Mouse (Mus musculus) liver, embryonic 13.5 days (tissue): ENCODE measurements around the gene Zar1l. TPM values are rescaled to one million over a fixed set of nuclear protein-coding genes. Genes with fewer than 3 reads are reported as not detected.
"Not testable (repeated sequence)": the region's sequence is repeated elsewhere in the genome, so short reads cannot be mapped to it uniquely, and the experiment has no call there.

Experiments
- ATAC-seq: fragments of 200-750 bp; cut with Nextera tagmentation; 2 replicates; pipeline ENCODE4 v1.8.0; 2017; ENCODE audit warnings: low read depth, mild to moderate bottlenecking, moderate number of reproducible peaks, moderate library complexity
- DNase-seq: peaks from one replicate; pipeline ENCODE4 v3.0.0; 2022
- H3K27ac ChIP-seq: fragments of 300-500 bp; sonication (generic); 2 replicates; pipeline ENCODE4 v1.5.1; 2015; ENCODE audit warnings: moderate library complexity, mild to moderate bottlenecking, inconsistent platforms
- H3K27me3 ChIP-seq: fragments of 300-500 bp; sonication (generic); 2 replicates; pipeline ENCODE4 v1.6.1; 2015; ENCODE audit warnings: mild to moderate bottlenecking, inconsistent platforms
- H3K36me3 ChIP-seq: fragments of 300-500 bp; sonication (generic); 2 replicates; pipeline ENCODE4 v1.6.1; 2015; ENCODE audit warnings: mild to moderate bottlenecking, inconsistent platforms
- H3K4me1 ChIP-seq: fragments of 300-500 bp; sonication (generic); replicated peaks from 2 replicates; pipeline ENCODE4 v1.6.1; 2015; ENCODE audit warnings: inconsistent platforms
- H3K4me2 ChIP-seq: fragments of 300-500 bp; sonication (generic); 2 replicates; pipeline ENCODE4 v1.6.1; 2015; ENCODE audit warnings: inconsistent platforms, mild to moderate bottlenecking, moderate library complexity
- H3K4me3 ChIP-seq: fragments of 300-500 bp; sonication (generic); replicated peaks from 2 replicates; pipeline ENCODE4 v1.5.1; 2015; ENCODE audit warnings: mild to moderate bottlenecking, inconsistent platforms
- H3K9ac ChIP-seq: fragments of 300-500 bp; sonication (generic); 2 replicates; pipeline ENCODE4 v1.6.1; 2015; ENCODE audit warnings: mild to moderate bottlenecking, inconsistent platforms
- H3K9me3 ChIP-seq: fragments of 300-500 bp; sonication (generic); replicated peaks from 2 replicates; pipeline ENCODE4 v1.6.1; 2016; ENCODE audit warnings: inconsistent platforms
- WGBS: fragments of 180-500 bp; shearing (Covaris S2); methylation state at CpG from one replicate; pipeline ENCODE4 v1.1.7; 2015; ENCODE audit not compliant: insufficient replicate concordance; 5-methylcytosine and 5-hydroxymethylcytosine counted together
- polyA plus RNA-seq: library from polyadenylated mRNA; unstranded; fragments of >200 nt; fragmentation: Nextera tagmentation; extraction: Ambion mirVana; gene quantifications from 2 replicates; pipeline ENCODE4 v1.2.1, GENCODE M21; 2015

Gene Zar1l
- polyA plus RNA-seq, 1 experiment from 2014 or later: not detected

- DNase-seq (no peak), ATAC-seq (peak; percentile 71)
- H3K4me2 ChIP-seq: peak overlapping the region; percentile 77
- H3K27ac ChIP-seq: peak overlapping the region; percentile 84
- H3K4me1 ChIP-seq: peaks cover 36% of the 10 kb centered on the region
- H3K9ac ChIP-seq: peak overlapping the region; percentile 94
- WGBS: 5% methylated on average over 11 of the region's 11 CpGs
- H3K4me3 ChIP-seq: peak overlapping the region; percentile 86
- peaks cover 11% of the 10 kb centered on the region for H3K36me3 ChIP-seq
- H3K27me3 ChIP-seq: 0 out of 2 replicates have a peak, but pooled peaks cover 2% of the 10 kb centered on the region
- no peaks in the 10 kb centered on the region for H3K9me3 ChIP-seq
These were observed 4.9 kb upstream of the Zar1l start for GRCm38 (mm10) chr5:150522867-150523234.

GRCm38 (mm10) chr5:150521937-150522866 is 4.2 kb upstream of the Zar1l start, which contains the start of gene Brca2:
TSS of gene Brca2 (plus strand) at chr5:150522630.
- DNase-seq (peak; percentile 92), ATAC-seq (peak; percentile 95)
- Histone ChIP-seq H3K9ac (peak within 1 kb of the TSS; percentile 94), H3K27ac (peak within 1 kb of the TSS; percentile 84), H3K4me1 (peaks cover 34% of the 10 kb centered on the region), H3K4me2 (peak within 1 kb of the TSS; percentile 77), H3K4me3 (peak within 1 kb of the TSS; percentile 86), H3K27me3 (peaks cover 8% of the 10 kb centered on the region; the same call in 1 of the 2 replicates), H3K36me3 (peaks cover 11% of the 10 kb centered on the region), H3K9me3 (no peaks in the 10 kb centered on the region)
- 5% methylated on average over 63 of the region's 63 CpGs for WGBS

- no peak overlapping the region for H3K9ac ChIP-seq
- H3K36me3 ChIP-seq: no peaks in the 10 kb centered on the region; the same call in 1 of the 2 replicates
- DNase-seq (no peak), ATAC-seq (no peak)
- no peaks in the 10 kb centered on the region for H3K9me3 ChIP-seq
- H3K27ac ChIP-seq: no peak overlapping the region
- 80% methylated on average over 1 of the region's 1 CpGs for WGBS
- peaks cover 9% of the 10 kb centered on the region; the same call in 1 of the 2 replicates for H3K27me3 ChIP-seq
- H3K4me2 ChIP-seq: no peak overlapping the region
- peaks cover 18% of the 10 kb centered on the region for H3K4me1 ChIP-seq
- no peak overlapping the region for H3K4me3 ChIP-seq
These were observed 1.6 kb upstream of the Zar1l start for GRCm38 (mm10) chr5:150519551-150519950.

GRCm38 (mm10) chr5:150514027-150514426 is 3.9 kb downstream of the Zar1l start:
- no peaks in the 10 kb centered on the region for H3K4me1 ChIP-seq
- H3K9me3 ChIP-seq: no peaks in the 10 kb centered on the region
- 65% methylated on average over 1 of the region's 1 CpGs for WGBS
- no peak overlapping the region for H3K9ac ChIP-seq
- no peak for DNase-seq
- peaks cover 9% of the 10 kb centered on the region; the same call in 1 of the 2 replicates for H3K27me3 ChIP-seq
- no peaks in the 10 kb centered on the region for H3K36me3 ChIP-seq
- no peak overlapping the region for H3K4me2 ChIP-seq
- no peak for ATAC-seq
- H3K4me3 ChIP-seq: no peak overlapping the region
- H3K27ac ChIP-seq: no peak overlapping the region

- Histone ChIP-seq H3K27me3 (peaks cover 9% of the 10 kb centered on the region; the same call in 1 of the 2 replicates), H3K4me1 (no peaks in the 10 kb centered on the region), H3K36me3 (no peaks in the 10 kb centered on the region), H3K9ac (no peak overlapping the region), H3K4me3 (no peak overlapping the region), H3K9me3 (no peaks in the 10 kb centered on the region), H3K27ac (no peak overlapping the region), H3K4me2 (no peak overlapping the region)
- ATAC-seq: no peak
- WGBS: 72% methylated on average over 4 of the region's 4 CpGs
- no peak for DNase-seq
These were observed 4.7 kb downstream of the Zar1l start for GRCm38 (mm10) chr5:150513264-150513663.

GRCm38 (mm10) chr5:150510451-150511225 is 7.3 kb downstream of the Zar1l start:
- DNase-seq: no peak
- no peak overlapping the region for H3K9ac ChIP-seq
- 53% methylated on average over 6 of the region's 6 CpGs for WGBS
- H3K27me3 ChIP-seq: no peaks in the 10 kb centered on the region
- H3K36me3 ChIP-seq: no peaks in the 10 kb centered on the region
- no peak for ATAC-seq
- H3K4me2 ChIP-seq: no peak overlapping the region
- H3K9me3 ChIP-seq: no peaks in the 10 kb centered on the region
- no peak overlapping the region for H3K27ac ChIP-seq
- no peaks in the 10 kb centered on the region for H3K4me1 ChIP-seq
- no peak overlapping the region for H3K4me3 ChIP-seq

GRCm38 (mm10) chr5:150495792-150496191 is 22.2 kb downstream of the Zar1l start:
- Histone ChIP-seq H3K27me3 (no peaks in the 10 kb centered on the region), H3K27ac (no peak overlapping the region), H3K4me2 (no peak overlapping the region), H3K9me3 (no peaks in the 10 kb centered on the region), H3K4me3 (no peak overlapping the region), H3K9ac (no peak overlapping the region), H3K4me1 (no peaks in the 10 kb centered on the region), H3K36me3 (no peaks in the 10 kb centered on the region)
- ATAC-seq (no peak), DNase-seq (peak; percentile 16)
- WGBS: 33% methylated on average over 6 of the region's 6 CpGs

- not testable (repeated sequence) for H3K4me2 ChIP-seq, ATAC-seq
- WGBS: 68% methylated on average over 4 of the region's 4 CpGs
These were observed 26.3 kb downstream of the Zar1l start for GRCm38 (mm10) chr5:150491573-150492173.

GRCm38 (mm10) chr5:150490821-150491220 is 27.1 kb downstream of the Zar1l start:
- H3K4me3 ChIP-seq: no peak overlapping the region
- ATAC-seq (no peak), DNase-seq (no peak)
- no peaks in the 10 kb centered on the region for H3K36me3 ChIP-seq
- no peaks in the 10 kb centered on the region for H3K9me3 ChIP-seq
- H3K27me3 ChIP-seq: no peaks in the 10 kb centered on the region
- H3K9ac ChIP-seq: no peak overlapping the region
- no peaks in the 10 kb centered on the region for H3K4me1 ChIP-seq
- no peak overlapping the region for H3K4me2 ChIP-seq
- 67% methylated on average over 8 of the region's 8 CpGs for WGBS
- H3K27ac ChIP-seq: no peak overlapping the region

More at GRCm38 (mm10) chr5:150491573-150492173, 26.3 kb downstream of the Zar1l start:
- not testable (repeated sequence) for H3K27ac ChIP-seq, H3K36me3 ChIP-seq, H3K9ac ChIP-seq, H3K4me3 ChIP-seq, H3K27me3 ChIP-seq, DNase-seq, H3K9me3 ChIP-seq, H3K4me1 ChIP-seq

GRCm38 (mm10) chr5:150490285-150490684 is 27.7 kb downstream of the Zar1l start:
- no peaks in the 10 kb centered on the region for H3K36me3 ChIP-seq
- H3K27me3 ChIP-seq: no peaks in the 10 kb centered on the region
- H3K4me1 ChIP-seq: no peaks in the 10 kb centered on the region
- ATAC-seq: no peak
- DNase-seq: no peak
- no peak overlapping the region for H3K4me3 ChIP-seq
- no peak overlapping the region for H3K27ac ChIP-seq
- no peak overlapping the region for H3K4me2 ChIP-seq
- H3K9me3 ChIP-seq: no peaks in the 10 kb centered on the region
- H3K9ac ChIP-seq: no peak overlapping the region
- WGBS: 70% methylated on average over 3 of the region's 3 CpGs

GRCm38 (mm10) chr5:150485198-150485597 is 32.8 kb downstream of the Zar1l start:
- Histone ChIP-seq H3K9ac (no peak overlapping the region), H3K27me3 (no peaks in the 10 kb centered on the region), H3K27ac (no peak overlapping the region), H3K4me2 (no peak overlapping the region), H3K4me3 (no peak overlapping the region), H3K36me3 (no peaks in the 10 kb centered on the region), H3K9me3 (no peaks in the 10 kb centered on the region), H3K4me1 (no peaks in the 10 kb centered on the region)
- DNase-seq (no peak), ATAC-seq (no peak)
- WGBS: 52% methylated on average over 3 of the region's 3 CpGs
